Mouse (Mus musculus): ENCODE measurements around the gene Acta2. TPM values are rescaled to one million over a fixed set of nuclear protein-coding genes. Genes with fewer than 3 reads are reported as not detected.

Gene Acta2
- polyA plus RNA-seq, 1 experiment: 22.4 TPM

DNA sequence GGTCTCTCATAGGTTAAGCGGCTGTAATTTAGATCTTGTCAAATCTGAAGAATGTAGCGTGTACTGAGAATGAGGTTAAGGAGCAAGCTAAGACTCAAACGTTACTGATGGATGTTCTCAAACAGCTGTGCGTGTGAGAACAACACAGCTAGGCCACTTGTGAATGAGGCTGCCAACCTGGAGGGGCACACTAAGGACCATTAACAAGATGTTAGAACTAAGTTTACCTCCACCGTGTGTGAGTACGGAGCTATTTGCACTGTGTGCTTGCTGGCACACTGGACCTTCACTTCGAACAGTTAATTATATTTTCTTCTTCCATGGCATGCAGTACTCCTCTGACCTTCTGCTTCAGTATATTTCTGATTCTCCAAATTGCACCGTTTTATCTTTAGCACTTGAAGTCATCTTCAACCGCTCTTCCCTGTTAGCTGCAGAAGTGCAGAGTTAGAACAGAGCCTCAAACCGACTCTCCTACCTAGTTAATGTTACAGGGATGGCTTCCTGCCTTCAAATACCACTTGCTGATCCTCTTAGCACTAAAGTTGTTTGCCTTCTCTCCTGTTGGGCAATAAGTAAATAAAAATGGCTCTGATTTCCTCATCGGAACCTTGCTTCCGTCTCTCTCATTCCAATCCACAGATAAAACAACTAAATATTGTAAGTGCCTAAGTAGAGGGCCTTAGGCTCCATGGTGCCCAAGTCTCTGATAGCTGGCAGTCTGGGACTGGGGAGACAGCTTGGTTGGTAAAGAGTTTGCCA is 42.7 kb downstream of the Acta2 start:
- no peak for TF ChIP-seq CTCF (IDR thresholded peaks at IDR 0.05; ENCODE audit: low read depth, low read length)
- no peak for TF ChIP-seq POLR2A (IDR thresholded peaks at IDR 0.05; ENCODE audit: borderline replicate concordance, low read depth, low read length)
- H3K27ac ChIP-seq (ENCODE audit: insufficient read depth, low read depth, low read length): no peak overlapping the region
- H3K4me3 ChIP-seq (ENCODE audit: insufficient read depth, low read length): no peak overlapping the region
- peaks cover 38% of the 10 kb centered on the region for H3K4me1 ChIP-seq (ENCODE audit: control insufficient read depth, insufficient read depth, low read length)

DNA sequence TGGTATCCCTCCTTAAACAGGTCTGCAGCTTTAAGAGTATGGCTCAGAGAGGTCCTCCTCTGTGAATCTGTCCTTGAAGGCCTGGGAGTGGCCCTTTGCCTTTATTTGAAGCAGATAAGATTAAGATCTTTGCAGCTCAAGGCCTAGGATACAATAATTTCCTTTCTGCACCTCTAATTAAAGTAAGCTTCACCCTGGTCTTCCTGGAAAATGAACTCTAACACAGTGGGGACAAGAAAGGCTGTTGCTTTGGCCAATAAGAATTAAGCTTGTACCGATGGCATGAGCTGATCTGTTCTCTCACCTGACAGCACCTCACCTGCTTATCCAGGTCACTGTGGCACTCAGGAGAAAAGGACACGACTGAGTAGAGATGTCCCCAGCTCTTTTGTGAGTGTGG is 44.5 kb downstream of the Acta2 start:
- H3K4me3 ChIP-seq (ENCODE audit: insufficient read depth, low read length): no peak overlapping the region
- peaks cover 38% of the 10 kb centered on the region for H3K4me1 ChIP-seq (ENCODE audit: control insufficient read depth, insufficient read depth, low read length)
- H3K27ac ChIP-seq (ENCODE audit: insufficient read depth, low read depth, low read length): no peak overlapping the region
- TF ChIP-seq POLR2A (IDR thresholded peaks at IDR 0.05; ENCODE audit: borderline replicate concordance, low read depth, low read length): no peak
- TF ChIP-seq CTCF (IDR thresholded peaks at IDR 0.05; ENCODE audit: low read depth, low read length): no peak

DNA sequence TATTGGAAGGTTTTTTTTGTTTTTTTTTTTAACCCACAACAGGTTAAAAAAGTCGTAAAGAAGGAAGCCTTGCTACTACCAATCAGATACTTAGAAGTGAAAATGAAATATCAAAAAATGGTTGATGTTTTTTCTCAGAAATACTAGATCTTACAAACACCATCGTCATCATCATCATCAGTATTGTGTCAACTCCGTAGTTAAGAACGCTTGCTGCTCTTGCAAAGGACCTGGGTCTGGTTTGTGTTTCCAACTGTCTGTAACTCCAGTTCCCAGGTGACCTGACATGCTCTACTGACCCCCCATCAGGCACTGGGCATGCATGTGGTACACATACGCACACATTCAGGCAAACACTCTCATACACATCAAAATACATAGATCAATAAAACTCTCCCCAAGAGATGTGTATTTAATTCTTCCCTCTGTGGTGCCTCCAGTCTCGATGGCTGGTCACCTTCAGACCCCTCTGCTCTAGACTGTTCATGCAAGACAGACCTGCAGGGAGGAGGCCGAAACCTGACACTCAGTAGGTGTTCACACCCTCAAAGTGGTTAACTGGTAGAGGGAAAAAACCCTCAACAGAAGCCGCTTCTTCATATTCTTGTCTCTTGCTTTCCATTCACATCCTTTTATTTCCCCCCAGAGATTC is 45.3 kb downstream of the Acta2 start:
- no peak overlapping the region for H3K4me3 ChIP-seq (ENCODE audit: insufficient read depth, low read length)
- no peak overlapping the region for H3K27ac ChIP-seq (ENCODE audit: insufficient read depth, low read depth, low read length)
- TF ChIP-seq CTCF (IDR thresholded peaks at IDR 0.05; ENCODE audit: low read depth, low read length) (no peak), POLR2A (IDR thresholded peaks at IDR 0.05; ENCODE audit: borderline replicate concordance, low read depth, low read length) (no peak)
- H3K4me1 ChIP-seq (ENCODE audit: control insufficient read depth, insufficient read depth, low read length): peaks cover 41% of the 10 kb centered on the region

DNA sequence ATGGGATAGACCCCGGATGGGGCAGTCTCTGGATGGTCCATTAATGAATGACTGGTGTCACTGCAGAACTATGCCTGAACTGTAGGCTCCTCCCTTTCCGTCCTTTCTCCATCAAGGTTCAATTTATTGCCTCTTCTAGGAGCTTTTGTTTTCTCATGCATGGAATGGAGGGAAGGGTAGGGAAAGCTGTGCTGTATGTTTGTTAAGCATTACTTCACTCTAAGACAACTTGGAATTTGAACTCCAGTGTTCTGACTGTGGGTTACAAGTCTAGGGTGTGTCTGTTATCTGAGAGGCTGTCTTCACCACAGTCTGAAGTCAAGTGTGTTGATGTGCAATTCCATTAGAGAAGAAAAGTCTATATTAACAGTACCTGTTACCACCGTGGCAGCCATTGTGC is 46.4 kb downstream of the Acta2 start:
- Histone ChIP-seq H3K4me1 (ENCODE audit: control insufficient read depth, insufficient read depth, low read length) (peaks cover 40% of the 10 kb centered on the region), H3K4me3 (ENCODE audit: insufficient read depth, low read length) (no peak overlapping the region)
- TF ChIP-seq POLR2A (IDR thresholded peaks at IDR 0.05; ENCODE audit: borderline replicate concordance, low read depth, low read length): no peak
- TF ChIP-seq CTCF (IDR thresholded peaks at IDR 0.05; ENCODE audit: low read depth, low read length): no peak

DNA sequence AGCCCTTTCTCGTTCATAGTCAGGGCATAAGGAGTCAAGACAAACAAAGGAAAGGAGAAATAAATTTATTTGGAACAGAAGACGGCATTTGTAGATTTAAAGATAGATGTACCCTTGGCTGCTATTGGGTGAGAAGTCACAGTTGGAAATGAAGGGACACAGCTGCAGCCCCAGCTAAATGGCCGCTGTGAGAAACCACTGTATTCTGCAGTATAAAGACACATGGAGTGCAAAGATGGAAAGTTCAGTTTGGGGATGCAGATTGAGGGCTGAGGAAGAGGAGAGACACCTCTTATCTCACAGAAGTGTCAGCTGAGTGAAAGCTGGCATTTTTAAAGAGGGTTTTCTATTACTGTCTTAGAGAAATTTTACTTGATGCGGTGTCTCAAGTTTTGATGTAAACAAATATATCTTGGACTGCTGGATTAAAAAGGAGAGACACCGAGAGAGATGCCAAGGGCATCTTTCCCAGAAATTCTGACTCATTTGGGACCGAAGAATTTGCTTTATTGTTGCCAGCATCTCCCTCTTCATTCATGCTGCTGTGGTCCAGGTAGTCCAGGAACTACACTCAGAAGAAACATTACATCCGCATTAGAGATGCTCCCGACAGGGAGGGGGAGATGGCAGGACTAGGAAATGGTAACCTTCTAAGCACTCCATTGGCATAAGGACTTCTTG is 48.5 kb downstream of the Acta2 start:
- Histone ChIP-seq H3K4me1 (ENCODE audit: control insufficient read depth, insufficient read depth, low read length) (peaks cover 33% of the 10 kb centered on the region), H3K27ac (ENCODE audit: insufficient read depth, low read depth, low read length) (0 out of 2 replicates have a peak overlapping the region, but pooled peaks have one; percentile 27), H3K4me3 (ENCODE audit: insufficient read depth, low read length) (no peak overlapping the region)
- no peak for TF ChIP-seq POLR2A (IDR thresholded peaks at IDR 0.05; ENCODE audit: borderline replicate concordance, low read depth, low read length)
- no peak for TF ChIP-seq CTCF (IDR thresholded peaks at IDR 0.05; ENCODE audit: low read depth, low read length)

More for the DNA sequence above, 46.4 kb downstream of the Acta2 start:
- no peak overlapping the region for H3K27ac ChIP-seq (ENCODE audit: insufficient read depth, low read depth, low read length)

DNA sequence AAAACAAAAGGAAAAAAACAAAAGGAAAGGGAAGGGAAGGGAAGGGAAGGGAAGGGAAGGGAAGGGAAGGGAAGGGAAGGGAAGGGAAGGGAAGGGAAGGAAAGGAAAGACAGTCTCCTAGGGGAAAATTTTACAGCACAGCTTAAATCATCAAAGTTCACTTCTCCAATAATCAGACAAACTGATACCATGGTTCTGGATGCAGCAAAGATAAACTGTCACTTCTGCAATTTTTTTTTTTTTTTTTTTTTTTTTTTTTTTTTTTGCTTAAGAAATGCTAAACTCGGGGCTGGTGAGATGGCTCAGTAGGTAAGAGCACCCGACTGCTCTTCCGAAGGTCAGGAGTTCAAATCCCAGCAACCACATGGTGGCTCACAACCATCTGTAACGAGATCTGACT is 49.3 kb downstream of the Acta2 start:
- H3K4me1 ChIP-seq (ENCODE audit: control insufficient read depth, insufficient read depth, low read length): peaks cover 33% of the 10 kb centered on the region
- H3K4me3 ChIP-seq (ENCODE audit: insufficient read depth, low read length): peak overlapping the region; percentile 39
- H3K27ac ChIP-seq (ENCODE audit: insufficient read depth, low read depth, low read length): peak overlapping the region; percentile 26

DNA sequence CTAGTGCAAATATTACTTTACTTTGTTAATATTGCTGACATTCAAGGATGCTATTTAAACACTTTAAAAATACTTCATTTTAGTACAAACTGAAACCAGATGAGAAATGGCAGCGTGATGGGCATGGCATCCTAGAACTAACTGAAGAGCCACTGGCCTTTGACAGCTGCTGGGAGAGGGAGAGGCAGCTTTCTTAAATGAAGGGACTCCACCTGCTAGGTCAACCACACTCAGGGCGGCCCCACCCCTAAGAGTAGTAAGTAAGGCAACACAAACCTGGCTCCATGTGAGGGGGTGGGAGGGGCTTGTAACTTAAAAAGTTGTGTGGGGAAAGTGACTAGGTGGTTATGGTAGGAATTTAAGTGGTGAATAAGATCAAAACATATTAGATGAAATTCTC is 52.7 kb downstream of the Acta2 start:
- H3K4me1 ChIP-seq (ENCODE audit: control insufficient read depth, insufficient read depth, low read length): peaks cover 59% of the 10 kb centered on the region
- no peak overlapping the region for H3K4me3 ChIP-seq (ENCODE audit: insufficient read depth, low read length)
- TF ChIP-seq CTCF (IDR thresholded peaks at IDR 0.05; ENCODE audit: low read depth, low read length) (no peak), POLR2A (IDR thresholded peaks at IDR 0.05; ENCODE audit: borderline replicate concordance, low read depth, low read length) (no peak)
- H3K27ac ChIP-seq (ENCODE audit: insufficient read depth, low read depth, low read length): 0 out of 2 replicates have a peak overlapping the region, but pooled peaks have one; percentile 12

DNA sequence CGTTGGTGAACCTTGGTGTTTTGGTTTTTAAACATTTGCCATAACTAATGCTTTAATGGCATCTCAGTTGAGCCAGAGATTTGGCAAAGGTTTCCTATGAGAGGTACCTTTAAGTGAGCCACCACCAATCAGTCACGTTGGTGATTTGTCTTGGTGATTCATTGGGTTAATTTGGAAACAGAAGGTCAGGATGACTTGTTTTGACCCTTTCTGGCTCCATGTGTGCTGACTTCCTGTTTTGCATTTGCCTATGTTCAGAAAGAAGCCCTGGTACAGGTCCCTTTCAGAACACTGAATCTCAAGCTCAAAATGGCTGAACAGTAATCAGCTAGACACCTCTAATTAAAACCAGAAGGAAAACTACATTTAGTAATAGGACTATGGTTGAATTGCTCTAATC is 55.9 kb downstream of the Acta2 start:
- Histone ChIP-seq H3K4me1 (ENCODE audit: control insufficient read depth, insufficient read depth, low read length) (peaks cover 56% of the 10 kb centered on the region), H3K4me3 (ENCODE audit: insufficient read depth, low read length) (no peak overlapping the region), H3K27ac (ENCODE audit: insufficient read depth, low read depth, low read length) (peak overlapping the region; percentile 92)
- TF ChIP-seq CTCF (IDR thresholded peaks at IDR 0.05; ENCODE audit: low read depth, low read length): no peak
- no peak for TF ChIP-seq POLR2A (IDR thresholded peaks at IDR 0.05; ENCODE audit: borderline replicate concordance, low read depth, low read length)

DNA sequence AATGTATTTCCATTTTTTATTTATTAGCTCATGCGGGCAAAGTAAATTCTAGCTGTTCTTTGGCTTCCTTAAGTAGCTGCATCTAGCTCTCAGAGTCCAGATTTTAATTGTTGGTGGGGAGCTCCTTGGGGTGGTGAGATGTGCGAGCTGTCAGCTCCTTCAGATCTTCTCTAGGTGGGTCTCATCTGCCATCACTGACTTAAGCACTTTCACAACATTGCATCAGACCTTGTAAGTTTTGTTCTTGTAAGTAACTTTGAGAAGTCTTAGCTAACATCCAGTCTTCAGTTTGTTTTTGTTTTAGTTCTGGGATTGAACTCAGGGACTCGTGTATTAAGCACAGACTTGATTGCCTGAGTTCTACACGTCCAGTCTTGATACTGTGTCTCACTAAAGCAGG is 56.5 kb downstream of the Acta2 start:
- Histone ChIP-seq H3K4me3 (ENCODE audit: insufficient read depth, low read length) (no peak overlapping the region), H3K4me1 (ENCODE audit: control insufficient read depth, insufficient read depth, low read length) (peaks cover 54% of the 10 kb centered on the region), H3K27ac (ENCODE audit: insufficient read depth, low read depth, low read length) (peak overlapping the region; percentile 92)
- TF ChIP-seq POLR2A (IDR thresholded peaks at IDR 0.05; ENCODE audit: borderline replicate concordance, low read depth, low read length) (no peak), CTCF (IDR thresholded peaks at IDR 0.05; ENCODE audit: low read depth, low read length) (no peak)

DNA sequence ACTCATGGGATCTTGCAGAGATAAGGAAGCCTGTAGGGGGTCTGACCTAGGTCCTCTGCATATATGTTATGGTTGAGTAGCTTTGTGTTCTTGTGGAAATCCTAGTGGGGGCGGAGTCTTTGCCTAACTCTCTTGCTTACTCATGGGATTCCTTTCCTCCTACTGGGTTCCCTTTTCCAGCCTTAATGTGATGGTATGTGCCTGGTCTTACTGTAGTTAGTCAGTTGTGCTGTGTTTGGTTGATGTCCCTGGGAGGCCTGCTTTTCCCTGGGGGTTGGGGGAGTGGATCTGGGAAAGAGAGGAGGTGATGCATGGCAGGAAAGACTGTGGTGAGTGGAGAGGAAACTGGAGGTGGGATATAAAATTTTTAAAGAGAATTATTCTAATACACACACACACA is 57.3 kb downstream of the Acta2 start:
- H3K27ac ChIP-seq (ENCODE audit: insufficient read depth, low read depth, low read length): peak overlapping the region; percentile 92
- no peak for TF ChIP-seq POLR2A (IDR thresholded peaks at IDR 0.05; ENCODE audit: borderline replicate concordance, low read depth, low read length)
- H3K4me3 ChIP-seq (ENCODE audit: insufficient read depth, low read length): no peak overlapping the region
- H3K4me1 ChIP-seq (ENCODE audit: control insufficient read depth, insufficient read depth, low read length): peaks cover 49% of the 10 kb centered on the region

Measured in bone marrow macrophage, adult 2 months (primary cell).